Mouse (Mus musculus) activated CD4-positive, CD25-positive, alpha-beta regulatory T cell, adult 4 months (primary cell): ENCODE measurements at regions not wholly inside any gene's neighbourhood (a gene's known extent, or its start where the extent isn't known, plus 50 kb on each side); places are given as distances from the start of the nearest gene placed in this dataset.

ENCODE experiments used
- ATAC-seq: one replicate; pipeline ENCODE4 v1.8.0; 2017

GRCm38 (mm10) chr10:9165598-9165997 lies 279.7 kb upstream of the Sash1 start:
- ATAC-seq, result no peak

GRCm38 (mm10) chr10:9164333-9164732 lies 278.5 kb upstream of the Sash1 start:
- ATAC-seq, result no peak

- no peak for ATAC-seq
Measured at GRCm38 (mm10) chr10:9161597-9161996, 275.7 kb upstream of the Sash1 start.

GRCm38 (mm10) chr10:9157299-9158215 lies 271.7 kb upstream of the Sash1 start:
- ATAC-seq, result no peak

GRCm38 (mm10) chr10:9136099-9136498 lies 250.2 kb upstream of the Sash1 start:
- ATAC-seq, result no peak

- ATAC-seq, result no peak
Measured at GRCm38 (mm10) chr10:9134293-9135021, 248.6 kb upstream of the Sash1 start.

GRCm38 (mm10) chr10:9130061-9130460 lies 244.2 kb upstream of the Sash1 start:
- no peak for ATAC-seq

- no peak for ATAC-seq
Measured at GRCm38 (mm10) chr10:9119249-9119648, 233.4 kb upstream of the Sash1 start.

GRCm38 (mm10) chr10:9117648-9118551 lies 232.0 kb upstream of the Sash1 start:
- no peak for ATAC-seq

GRCm38 (mm10) chr10:9117134-9117533 lies 231.3 kb upstream of the Sash1 start:
- no peak for ATAC-seq

GRCm38 (mm10) chr10:9113706-9114105 lies 227.8 kb upstream of the Sash1 start:
- ATAC-seq, result no peak

GRCm38 (mm10) chr10:9111051-9111450 lies 225.2 kb upstream of the Sash1 start:
- no peak for ATAC-seq

- no peak for ATAC-seq
Measured at GRCm38 (mm10) chr10:9096207-9096606, 210.3 kb upstream of the Sash1 start.

GRCm38 (mm10) chr10:9095163-9095562 lies 209.3 kb upstream of the Sash1 start:
- no peak for ATAC-seq

GRCm38 (mm10) chr10:9092237-9092885 lies 206.5 kb upstream of the Sash1 start:
- ATAC-seq, result no peak

- no peak for ATAC-seq
Measured at GRCm38 (mm10) chr10:9090961-9091360, 205.1 kb upstream of the Sash1 start.

GRCm38 (mm10) chr10:9087871-9088270 lies 202.0 kb upstream of the Sash1 start:
- no peak for ATAC-seq

- no peak for ATAC-seq
Measured at GRCm38 (mm10) chr10:9087171-9087570, 201.3 kb upstream of the Sash1 start.

GRCm38 (mm10) chr10:9086666-9087065 lies 200.8 kb upstream of the Sash1 start:
- ATAC-seq, result no peak

- ATAC-seq, result no peak
Measured at GRCm38 (mm10) chr10:9085441-9085840, 199.6 kb upstream of the Sash1 start.

- no peak for ATAC-seq
Measured at GRCm38 (mm10) chr10:9074916-9075315, 189.0 kb upstream of the Sash1 start.

GRCm38 (mm10) chr10:9071630-9072029 lies 185.8 kb upstream of the Sash1 start:
- ATAC-seq, result no peak
